Mouse (Mus musculus): ENCODE data around the gene Grb14. TPM values are rescaled to one million over a fixed set of nuclear protein-coding genes. Genes with fewer than 3 reads are reported as not detected.

Gene Grb14
- polyA plus RNA-seq, 1 experiment from 2014 or later = 135 TPM

GRCm38 (mm10) chr2:64995048-64995447 is 29.7 kb downstream of the Grb14 start:
- Histone ChIP-seq H3K9me3 (replicated peaks; ENCODE audit: control insufficient read depth, low read length) (no peaks in the 10 kb centered on the region), H3K4me2 (ENCODE audit: low read depth, low read length) (no peak overlapping the region), H3K36me3 (ENCODE audit: control insufficient read depth, insufficient read depth) (peaks cover 2% of the 10 kb centered on the region; the same call in 1 of the 2 replicates), H3K9ac (ENCODE audit: low read length) (no peak overlapping the region), H3K4me3 (ENCODE audit: low read length) (no peak overlapping the region), H3K27ac (ENCODE audit: low read length) (no peak overlapping the region), H3K4me1 (ENCODE audit: control insufficient read depth, insufficient read depth, low read length) (peaks cover 1% of the 10 kb centered on the region), H3K27me3 (ENCODE audit: control insufficient read depth, insufficient read depth, low read length) (no peaks in the 10 kb centered on the region)
- WGBS = 89% methylated on average over 2 of the region's 2 CpGs
- no peak for ATAC-seq (replicated peaks; ENCODE audit: extremely low read depth, insufficient read depth, low FRiP score)

- no peak overlapping the region for H3K9ac ChIP-seq (ENCODE audit: low read length)
- H3K4me1 ChIP-seq (ENCODE audit: control insufficient read depth, insufficient read depth, low read length) = peaks cover 5% of the 10 kb centered on the region
- 94% methylated on average over 2 of the region's 2 CpGs for WGBS
- H3K36me3 ChIP-seq (ENCODE audit: control insufficient read depth, insufficient read depth) = peaks cover 4% of the 10 kb centered on the region; the same call in 1 of the 2 replicates
- no peaks in the 10 kb centered on the region for H3K9me3 ChIP-seq (replicated peaks; ENCODE audit: control insufficient read depth, low read length)
- no peaks in the 10 kb centered on the region for H3K27me3 ChIP-seq (ENCODE audit: control insufficient read depth, insufficient read depth, low read length)
- no peak overlapping the region for H3K4me2 ChIP-seq (ENCODE audit: low read depth, low read length)
- no peak overlapping the region for H3K27ac ChIP-seq (ENCODE audit: low read length)
- ATAC-seq (replicated peaks; ENCODE audit: extremely low read depth, insufficient read depth, low FRiP score) = no peak
- no peak overlapping the region for H3K4me3 ChIP-seq (ENCODE audit: low read length)
Observed at GRCm38 (mm10) chr2:64989426-64990187, 35.2 kb downstream of the Grb14 start.

- ATAC-seq (replicated peaks; ENCODE audit: extremely low read depth, insufficient read depth, low FRiP score) = peak; percentile 67; the same call in 1 of the 2 replicates
- H3K9me3 ChIP-seq (replicated peaks; ENCODE audit: control insufficient read depth, low read length) = peaks cover 8% of the 10 kb centered on the region
- H3K4me1 ChIP-seq (ENCODE audit: control insufficient read depth, insufficient read depth, low read length) = peaks cover 5% of the 10 kb centered on the region
- peak overlapping the region; percentile 62 for H3K27ac ChIP-seq (ENCODE audit: low read length)
- H3K4me3 ChIP-seq (ENCODE audit: low read length) = no peak overlapping the region
- 24% methylated on average over 3 of the region's 3 CpGs for WGBS
- no peak overlapping the region for H3K9ac ChIP-seq (ENCODE audit: low read length)
- 0 out of 2 replicates have a peak overlapping the region, but pooled peaks have one; percentile 0 for H3K4me2 ChIP-seq (ENCODE audit: low read depth, low read length)
- no peaks in the 10 kb centered on the region for H3K27me3 ChIP-seq (ENCODE audit: control insufficient read depth, insufficient read depth, low read length)
- peaks cover 12% of the 10 kb centered on the region for H3K36me3 ChIP-seq (ENCODE audit: control insufficient read depth, insufficient read depth)
Observed at GRCm38 (mm10) chr2:64987782-64988181, 37.0 kb downstream of the Grb14 start.

- H3K9ac ChIP-seq (ENCODE audit: low read length) = no peak overlapping the region
- H3K27me3 ChIP-seq (ENCODE audit: control insufficient read depth, insufficient read depth, low read length) = no peaks in the 10 kb centered on the region
- H3K27ac ChIP-seq (ENCODE audit: low read length) = peak overlapping the region; percentile 40
- 56% methylated on average over 5 of the region's 5 CpGs for WGBS
- peaks cover 25% of the 10 kb centered on the region for H3K4me1 ChIP-seq (ENCODE audit: control insufficient read depth, insufficient read depth, low read length)
- H3K9me3 ChIP-seq (replicated peaks; ENCODE audit: control insufficient read depth, low read length) = no peaks in the 10 kb centered on the region
- peak overlapping the region; percentile 17; the same call in 1 of the 2 replicates for H3K4me2 ChIP-seq (ENCODE audit: low read depth, low read length)
- H3K4me3 ChIP-seq (ENCODE audit: low read length) = no peak overlapping the region; the same call in 1 of the 2 replicates
- no peaks in the 10 kb centered on the region for H3K36me3 ChIP-seq (ENCODE audit: control insufficient read depth, insufficient read depth)
- no peak for ATAC-seq (replicated peaks; ENCODE audit: extremely low read depth, insufficient read depth, low FRiP score)
Observed at GRCm38 (mm10) chr2:64975546-64975945, 49.2 kb downstream of the Grb14 start.

- no peak overlapping the region for H3K4me3 ChIP-seq (ENCODE audit: low read length)
- H3K4me2 ChIP-seq (ENCODE audit: low read depth, low read length) = no peak overlapping the region
- H3K36me3 ChIP-seq (ENCODE audit: control insufficient read depth, insufficient read depth) = no peaks in the 10 kb centered on the region
- 68% methylated on average over 2 of the region's 2 CpGs for WGBS
- H3K27me3 ChIP-seq (ENCODE audit: control insufficient read depth, insufficient read depth, low read length) = no peaks in the 10 kb centered on the region
- H3K4me1 ChIP-seq (ENCODE audit: control insufficient read depth, insufficient read depth, low read length) = peaks cover 25% of the 10 kb centered on the region
- no peak overlapping the region for H3K27ac ChIP-seq (ENCODE audit: low read length)
- no peak for ATAC-seq (replicated peaks; ENCODE audit: extremely low read depth, insufficient read depth, low FRiP score)
- no peaks in the 10 kb centered on the region for H3K9me3 ChIP-seq (replicated peaks; ENCODE audit: control insufficient read depth, low read length)
- H3K9ac ChIP-seq (ENCODE audit: low read length) = no peak overlapping the region
Observed at GRCm38 (mm10) chr2:64974549-64974948, 50.2 kb downstream of the Grb14 start.

GRCm38 (mm10) chr2:64973819-64974441 is 50.9 kb downstream of the Grb14 start:
- H3K4me1 ChIP-seq (ENCODE audit: control insufficient read depth, insufficient read depth, low read length) = peaks cover 25% of the 10 kb centered on the region
- ATAC-seq (replicated peaks; ENCODE audit: extremely low read depth, insufficient read depth, low FRiP score) = no peak
- H3K9ac ChIP-seq (ENCODE audit: low read length) = no peak overlapping the region
- H3K9me3 ChIP-seq (replicated peaks; ENCODE audit: control insufficient read depth, low read length) = no peaks in the 10 kb centered on the region
- H3K27ac ChIP-seq (ENCODE audit: low read length) = no peak overlapping the region
- 83% methylated on average over 10 of the region's 10 CpGs for WGBS
- H3K36me3 ChIP-seq (ENCODE audit: control insufficient read depth, insufficient read depth) = no peaks in the 10 kb centered on the region
- no peaks in the 10 kb centered on the region for H3K27me3 ChIP-seq (ENCODE audit: control insufficient read depth, insufficient read depth, low read length)
- no peak overlapping the region for H3K4me2 ChIP-seq (ENCODE audit: low read depth, low read length)
- H3K4me3 ChIP-seq (ENCODE audit: low read length) = no peak overlapping the region

- no peak overlapping the region for H3K4me2 ChIP-seq (ENCODE audit: low read depth, low read length)
- 26% methylated on average over 1 of the region's 1 CpGs for WGBS
- H3K27me3 ChIP-seq (ENCODE audit: control insufficient read depth, insufficient read depth, low read length) = no peaks in the 10 kb centered on the region
- H3K4me1 ChIP-seq (ENCODE audit: control insufficient read depth, insufficient read depth, low read length) = peaks cover 25% of the 10 kb centered on the region
- no peaks in the 10 kb centered on the region for H3K36me3 ChIP-seq (ENCODE audit: control insufficient read depth, insufficient read depth)
- peak overlapping the region; percentile 54 for H3K27ac ChIP-seq (ENCODE audit: low read length)
- peak; percentile 39; the same call in 1 of the 2 replicates for ATAC-seq (replicated peaks; ENCODE audit: extremely low read depth, insufficient read depth, low FRiP score)
- H3K9me3 ChIP-seq (replicated peaks; ENCODE audit: control insufficient read depth, low read length) = no peaks in the 10 kb centered on the region
- no peak overlapping the region for H3K4me3 ChIP-seq (ENCODE audit: low read length)
- H3K9ac ChIP-seq (ENCODE audit: low read length) = no peak overlapping the region
Observed at GRCm38 (mm10) chr2:64973125-64973524, 51.7 kb downstream of the Grb14 start.

GRCm38 (mm10) chr2:64971828-64972227 is 53.0 kb downstream of the Grb14 start:
- H3K27ac ChIP-seq (ENCODE audit: low read length) = peak overlapping the region; percentile 17; the same call in 1 of the 2 replicates
- no peak overlapping the region for H3K4me3 ChIP-seq (ENCODE audit: low read length)
- no peaks in the 10 kb centered on the region for H3K36me3 ChIP-seq (ENCODE audit: control insufficient read depth, insufficient read depth)
- no peaks in the 10 kb centered on the region for H3K9me3 ChIP-seq (replicated peaks; ENCODE audit: control insufficient read depth, low read length)
- no peak overlapping the region for H3K4me2 ChIP-seq (ENCODE audit: low read depth, low read length)
- no peaks in the 10 kb centered on the region for H3K27me3 ChIP-seq (ENCODE audit: control insufficient read depth, insufficient read depth, low read length)
- no peak overlapping the region for H3K9ac ChIP-seq (ENCODE audit: low read length)
- no peak for ATAC-seq (replicated peaks; ENCODE audit: extremely low read depth, insufficient read depth, low FRiP score)
- H3K4me1 ChIP-seq (ENCODE audit: control insufficient read depth, insufficient read depth, low read length) = peaks cover 32% of the 10 kb centered on the region
- 36% methylated on average over 5 of the region's 5 CpGs for WGBS

GRCm38 (mm10) chr2:64970992-64971391 is 53.8 kb downstream of the Grb14 start:
- ATAC-seq (replicated peaks; ENCODE audit: extremely low read depth, insufficient read depth, low FRiP score) = no peak
- 79% methylated on average over 8 of the region's 8 CpGs for WGBS
- H3K36me3 ChIP-seq (ENCODE audit: control insufficient read depth, insufficient read depth) = no peaks in the 10 kb centered on the region
- no peak overlapping the region for H3K27ac ChIP-seq (ENCODE audit: low read length)
- no peaks in the 10 kb centered on the region for H3K9me3 ChIP-seq (replicated peaks; ENCODE audit: control insufficient read depth, low read length)
- no peak overlapping the region for H3K4me3 ChIP-seq (ENCODE audit: low read length)
- no peak overlapping the region for H3K4me2 ChIP-seq (ENCODE audit: low read depth, low read length)
- H3K27me3 ChIP-seq (ENCODE audit: control insufficient read depth, insufficient read depth, low read length) = no peaks in the 10 kb centered on the region
- H3K9ac ChIP-seq (ENCODE audit: low read length) = no peak overlapping the region
- H3K4me1 ChIP-seq (ENCODE audit: control insufficient read depth, insufficient read depth, low read length) = peaks cover 37% of the 10 kb centered on the region
